Mouse (Mus musculus) bone marrow macrophage, adult 2 months (primary cell): ENCODE results near the gene Tefm. TPM values are rescaled to one million over a fixed set of nuclear protein-coding genes. Genes with fewer than 3 reads are reported as not detected.

Experiments
- H3K27ac ChIP-seq: 2 replicates; pipeline ENCODE4 v1.5.1; 2012; ENCODE audit warnings: low read depth, low read length; ENCODE audit not compliant: insufficient read depth
- H3K4me1 ChIP-seq: 2 replicates; pipeline ENCODE4 v1.6.1; 2012; ENCODE audit warnings: low read length; ENCODE audit not compliant: control insufficient read depth, insufficient read depth
- H3K4me3 ChIP-seq: 2 replicates; pipeline ENCODE4 v1.5.1; 2012; ENCODE audit warnings: mild to moderate bottlenecking, low read length, moderate library complexity; ENCODE audit not compliant: insufficient read depth
- CTCF ChIP-seq: IDR thresholded peaks from 2 replicates; pipeline ENCODE4 v1.5.1; 2012; ENCODE audit warnings: low read depth, mild to moderate bottlenecking, low read length, moderate library complexity
- POLR2A ChIP-seq: IDR thresholded peaks from 2 replicates; pipeline ENCODE4 v1.6.1; 2012; ENCODE audit warnings: mild to moderate bottlenecking, low read depth, low read length, borderline replicate concordance
- polyA plus RNA-seq: library from polyadenylated mRNA; stranded (reverse); fragments of >200 nt; gene quantifications from 2 replicates; pipeline ENCODE4 v1.2.4, GENCODE M21; 2012; ENCODE audit not compliant: missing spikeins, insufficient read depth, insufficient read length

Gene Tefm
- polyA plus RNA-seq, 1 experiment, result 12.4 TPM

- Histone ChIP-seq H3K4me3 (no peak overlapping the region; the same call in 1 of the 2 replicates), H3K27ac (peak overlapping the region; percentile 100), H3K4me1 (peaks cover 68% of the 10 kb centered on the region)
- TF ChIP-seq POLR2A, result no peak
These were observed 35.2 kb upstream of the Tefm start for GRCm38 (mm10) chr11:80176911-80177895.

GRCm38 (mm10) chr11:80173963-80174670 lies 32.1 kb upstream of the Tefm start:
- Histone ChIP-seq H3K4me3 (no peak overlapping the region), H3K4me1 (peaks cover 89% of the 10 kb centered on the region), H3K27ac (peak overlapping the region; percentile 40)
- TF ChIP-seq POLR2A, result no peak
- TF ChIP-seq CTCF, result no peak

- no peak overlapping the region for H3K4me3 ChIP-seq
- TF ChIP-seq CTCF, result no peak
- TF ChIP-seq POLR2A, result no peak
- peak overlapping the region; percentile 99 for H3K27ac ChIP-seq
- H3K4me1 ChIP-seq, result peaks cover 86% of the 10 kb centered on the region
These were observed 29.9 kb upstream of the Tefm start for GRCm38 (mm10) chr11:80171884-80172283.

GRCm38 (mm10) chr11:80170351-80170750 lies 28.4 kb upstream of the Tefm start:
- Histone ChIP-seq H3K4me3 (no peak overlapping the region), H3K27ac (peak overlapping the region; percentile 99), H3K4me1 (peaks cover 74% of the 10 kb centered on the region)
- TF ChIP-seq CTCF (no peak), POLR2A (no peak)

GRCm38 (mm10) chr11:80169629-80170028 lies 27.7 kb upstream of the Tefm start:
- Histone ChIP-seq H3K4me3 (no peak overlapping the region), H3K4me1 (peaks cover 69% of the 10 kb centered on the region), H3K27ac (peak overlapping the region; percentile 99)
- TF ChIP-seq POLR2A (no peak), CTCF (no peak)

- TF ChIP-seq CTCF (no peak), POLR2A (0 out of 2 replicates have a peak, but pooled peaks have one; percentile 8)
- Histone ChIP-seq H3K27ac (peak overlapping the region; percentile 99), H3K4me1 (peaks cover 62% of the 10 kb centered on the region), H3K4me3 (no peak overlapping the region)
These were observed 26.8 kb upstream of the Tefm start for GRCm38 (mm10) chr11:80168611-80169249.

- H3K27ac ChIP-seq, result peak overlapping the region; percentile 99
- H3K4me3 ChIP-seq, result no peak overlapping the region
- TF ChIP-seq CTCF, result no peak
- TF ChIP-seq POLR2A, result no peak
- peaks cover 64% of the 10 kb centered on the region for H3K4me1 ChIP-seq
These were observed 26.1 kb upstream of the Tefm start for GRCm38 (mm10) chr11:80168121-80168520.

GRCm38 (mm10) chr11:80164224-80164623 lies 22.2 kb upstream of the Tefm start:
- Histone ChIP-seq H3K27ac (no peak overlapping the region), H3K4me1 (peaks cover 33% of the 10 kb centered on the region), H3K4me3 (no peak overlapping the region)
- no peak for TF ChIP-seq POLR2A
- no peak for TF ChIP-seq CTCF

- Histone ChIP-seq H3K27ac (0 out of 2 replicates have a peak overlapping the region, but pooled peaks have one; percentile 4), H3K4me1 (peaks cover 32% of the 10 kb centered on the region), H3K4me3 (no peak overlapping the region)
- TF ChIP-seq CTCF (no peak), POLR2A (no peak)
These were observed 21.6 kb upstream of the Tefm start for GRCm38 (mm10) chr11:80163362-80164116.
